Mouse (Mus musculus) spleen, postnatal 14 days (tissue): ENCODE data around the gene Adamts18.
"Not testable (repeated sequence)": the region's sequence is repeated elsewhere in the genome, so short reads cannot be mapped to it uniquely, and the experiment has no call there.

Experiments used
- DNase-seq, 2 experiments: peaks; one replicate each; pipeline ENCODE4 v3.0.0; 2021 to 2022; ENCODE audit warnings: low spot score in 2 of 2

Adamts18 gene

GRCm38 (mm10) chr8:113838211-113838610, 10.3 kb downstream of the Adamts18 start:
- DNase-seq = no peak

- DNase-seq = no peak
These were observed 11.0 kb downstream of the Adamts18 start for GRCm38 (mm10) chr8:113837570-113837915.

GRCm38 (mm10) chr8:113836892-113837569, 11.5 kb downstream of the Adamts18 start:
- no peak for DNase-seq

GRCm38 (mm10) chr8:113833644-113834043, 14.9 kb downstream of the Adamts18 start:
- DNase-seq = no peak

DNA sequence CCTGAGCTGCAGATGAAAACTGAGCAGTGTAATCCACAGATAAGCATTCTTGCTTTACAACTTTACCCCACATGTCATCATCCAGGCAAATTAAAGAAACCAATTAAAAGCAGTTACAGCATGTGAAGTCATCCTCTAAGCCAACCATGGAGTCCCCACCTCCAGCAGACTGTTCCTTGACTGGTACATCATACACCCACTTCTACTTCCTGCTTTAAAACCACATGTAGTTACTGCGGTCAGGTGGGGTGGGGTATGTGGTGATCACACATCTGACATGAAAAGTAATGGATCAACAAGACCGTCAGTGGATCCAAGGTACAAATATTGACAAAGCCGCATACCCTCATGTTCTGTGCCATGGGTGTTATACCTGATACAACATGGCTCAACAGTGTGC, 21.3 kb downstream of the Adamts18 start:
- DNase-seq = no peak

DNA sequence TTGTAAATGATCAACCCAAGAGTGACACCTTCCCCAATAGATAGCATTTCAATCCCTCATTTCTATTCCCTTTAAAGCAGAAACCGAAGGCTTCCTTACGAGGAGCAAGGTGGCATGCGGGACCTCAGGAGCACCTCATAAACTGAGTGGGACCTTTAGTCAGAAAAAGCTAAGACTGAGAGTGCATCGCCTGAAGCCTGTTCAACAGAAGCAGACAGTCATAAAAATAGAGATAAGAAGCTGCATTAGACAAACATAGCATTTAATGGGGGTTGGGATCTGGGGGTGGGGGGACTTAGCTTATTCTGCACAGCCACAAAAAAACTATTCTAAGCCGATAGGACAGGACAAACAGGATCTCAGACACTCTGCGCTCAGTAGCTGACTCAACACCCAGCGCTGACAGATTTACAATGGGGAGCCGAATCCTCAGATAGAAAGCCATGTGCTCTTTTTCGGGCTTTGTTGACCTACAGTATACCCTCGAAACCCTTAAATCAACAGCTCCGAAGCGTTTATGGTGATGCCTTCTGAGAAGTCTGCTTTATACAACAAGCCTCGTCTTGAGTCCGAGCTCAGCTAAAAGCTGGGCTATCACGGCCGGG, 27.5 kb downstream of the Adamts18 start:
- no peak for DNase-seq

- no peak for DNase-seq
These were observed 34.6 kb downstream of the Adamts18 start for GRCm38 (mm10) chr8:113813966-113814365.

GRCm38 (mm10) chr8:113811521-113811920, 37.0 kb downstream of the Adamts18 start:
- DNase-seq = no peak

DNA sequence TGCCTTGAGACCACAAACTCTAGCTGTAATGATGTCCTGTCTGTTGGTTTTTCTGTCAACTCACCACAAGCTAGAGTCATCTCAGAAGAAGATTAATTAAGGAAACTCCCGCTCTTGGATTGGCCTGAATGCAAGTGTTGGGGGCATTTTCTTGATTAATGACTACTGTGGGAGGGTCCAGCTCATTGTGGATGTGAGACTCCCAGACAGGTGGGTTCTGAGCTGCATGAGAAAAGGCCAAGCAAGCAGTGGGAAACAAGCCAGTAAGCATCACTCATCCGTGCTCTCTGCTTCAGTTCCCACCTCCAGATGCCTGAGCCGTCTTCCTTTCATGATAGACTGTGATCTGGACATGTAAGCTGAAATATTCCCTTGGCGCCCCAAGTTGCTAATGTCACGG, 38.6 kb downstream of the Adamts18 start:
- DNase-seq = no peak

DNA sequence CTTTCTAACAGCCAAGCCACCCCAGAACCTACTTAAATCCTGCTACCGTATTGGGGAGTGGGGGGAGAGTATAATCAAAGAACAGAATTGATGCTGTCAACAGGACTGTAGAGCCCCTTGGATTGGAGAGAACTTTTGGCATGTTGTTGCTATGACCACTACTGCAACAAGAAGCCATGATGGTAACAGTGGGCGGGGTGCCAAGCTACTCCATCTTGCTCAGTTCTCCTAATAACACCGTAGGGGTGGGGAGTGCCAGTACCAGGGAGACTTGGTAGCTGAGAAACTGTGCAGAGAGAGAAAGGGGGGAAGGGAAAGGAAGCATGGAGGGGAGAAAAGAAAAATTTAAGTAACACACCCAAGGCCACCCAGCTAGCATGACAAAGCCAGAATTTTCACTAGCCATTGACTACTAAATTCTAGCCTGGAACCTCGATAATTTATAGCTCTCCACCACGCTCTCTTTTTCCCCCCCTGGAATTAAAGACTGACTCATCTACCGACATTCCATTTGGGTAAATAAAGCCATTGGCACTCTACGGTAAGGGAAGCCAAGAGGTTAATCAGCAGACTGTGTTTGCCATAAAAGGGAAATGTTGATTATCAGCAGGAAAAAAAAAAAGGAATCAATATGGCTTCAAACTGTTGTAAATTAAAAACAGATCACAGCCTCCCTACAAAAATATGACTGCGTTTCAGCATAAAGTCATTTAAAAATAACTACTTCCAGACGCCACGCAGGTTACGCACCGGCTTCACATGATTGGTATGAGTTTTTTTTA, 44.5 kb downstream of the Adamts18 start:
- DNase-seq = no peak

DNA sequence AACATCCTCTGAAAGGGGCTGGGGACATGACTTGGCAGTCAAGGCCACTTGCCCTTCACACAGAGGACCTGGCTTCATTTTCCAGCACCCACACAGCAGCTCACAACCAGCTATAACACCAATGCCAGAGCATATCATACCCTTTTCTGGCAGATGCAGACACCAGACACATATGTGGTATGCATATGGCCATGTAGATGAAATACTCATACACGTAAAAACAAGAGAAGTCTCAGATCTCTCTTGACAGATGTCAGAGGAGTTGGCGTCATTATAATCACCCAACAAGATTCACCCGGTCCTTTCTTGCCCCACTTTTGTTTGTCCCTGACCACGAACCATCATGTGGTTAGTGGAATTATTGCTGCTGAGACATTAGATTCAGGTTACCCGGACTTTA, 47.0 kb downstream of the Adamts18 start:
- DNase-seq = no peak

- DNase-seq = not testable (repeated sequence)
These were observed 48.0 kb downstream of the Adamts18 start for GRCm38 (mm10) chr8:113800556-113800955.

- DNase-seq = no peak
These were observed 49.0 kb downstream of the Adamts18 start for GRCm38 (mm10) chr8:113799550-113799949.

DNA sequence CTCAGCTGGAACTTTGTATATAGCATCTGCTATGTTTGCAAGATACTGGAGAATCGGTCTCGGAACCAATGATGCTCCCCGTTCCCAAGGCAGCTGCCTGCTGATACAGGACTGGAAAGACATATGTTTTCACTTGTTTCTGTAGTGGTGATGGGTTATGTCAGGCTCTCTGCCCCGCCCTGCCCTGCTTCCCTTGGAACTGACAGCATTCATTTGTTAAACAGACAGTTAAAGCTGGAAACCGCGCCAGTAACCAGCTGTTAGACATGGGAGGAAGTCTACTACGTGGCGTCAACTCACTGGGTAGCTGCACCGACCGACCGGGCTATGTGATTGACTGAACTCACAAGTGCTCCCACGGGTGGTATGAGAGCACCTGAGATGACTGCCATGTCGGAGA, 56.7 kb downstream of the Adamts18 start:
- DNase-seq = no peak

- DNase-seq = no peak
These were observed 57.5 kb downstream of the Adamts18 start for GRCm38 (mm10) chr8:113791061-113791460.

DNA sequence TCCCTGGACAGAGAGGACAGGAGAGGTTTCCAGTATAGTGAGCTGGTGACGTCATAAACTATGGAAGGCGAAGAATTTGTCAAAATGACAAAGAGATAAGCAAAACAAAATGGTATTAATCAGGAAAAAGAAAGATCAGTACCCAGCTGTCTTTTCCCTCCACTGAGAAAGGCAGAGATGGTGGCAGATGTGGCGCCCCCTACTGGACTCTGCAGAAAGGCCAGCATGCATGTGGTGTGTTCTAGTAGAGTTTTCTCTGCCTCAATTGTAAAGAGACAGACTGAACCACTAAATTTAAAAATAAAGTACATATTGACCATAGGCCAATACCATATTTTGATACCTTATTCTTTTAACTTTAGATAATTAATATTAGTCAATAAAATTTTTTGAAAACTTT, 64.8 kb downstream of the Adamts18 start:
- DNase-seq = no peak

- DNase-seq = no peak
These were observed 67.0 kb downstream of the Adamts18 start for GRCm38 (mm10) chr8:113781554-113781953.

DNA sequence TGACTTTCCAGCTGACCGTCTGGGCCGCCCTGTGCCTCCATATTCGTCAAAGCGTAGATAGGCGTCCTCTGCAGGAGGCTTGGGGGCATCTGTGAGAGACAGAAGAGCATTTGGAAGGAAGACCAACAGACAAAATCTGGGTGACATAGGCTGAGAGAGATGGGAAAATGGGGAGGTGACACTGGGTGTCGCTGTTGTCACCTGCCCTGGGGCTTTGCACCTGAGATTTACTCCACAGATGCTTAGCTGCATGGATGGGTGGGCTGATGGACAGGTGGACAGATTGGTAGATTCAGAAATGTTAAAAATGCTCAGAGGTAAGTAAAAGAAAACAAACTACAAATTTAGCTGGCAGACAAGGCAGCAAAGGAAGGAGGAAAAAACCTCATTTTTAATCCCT, 73.2 kb downstream of the Adamts18 start:
- no peak for DNase-seq

DNA sequence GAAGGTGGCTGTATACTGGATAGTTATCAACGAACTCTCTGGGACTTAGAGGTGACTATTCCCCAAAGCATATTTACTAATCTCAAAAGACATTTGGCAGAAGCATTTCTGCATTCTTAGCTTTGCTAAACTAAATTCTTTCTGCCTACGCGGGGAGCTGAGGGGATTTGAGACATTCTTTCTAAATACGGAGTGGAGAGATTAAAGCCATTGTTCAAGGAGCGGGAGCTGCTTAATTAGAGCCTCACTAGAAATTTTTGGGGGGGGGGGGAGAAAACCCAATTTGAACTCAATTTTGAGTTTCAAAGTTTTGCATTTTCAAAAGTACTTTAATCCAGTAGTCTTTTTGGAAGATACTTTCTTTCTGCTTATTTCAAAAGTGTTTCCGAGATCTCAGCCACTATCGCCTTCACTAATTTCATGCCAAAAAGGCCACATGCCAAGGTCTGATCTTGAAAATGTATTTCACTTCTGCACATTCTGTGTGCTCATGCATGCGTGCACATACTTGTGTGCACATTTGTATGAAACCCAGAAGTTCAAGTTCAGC, 79.6 kb downstream of the Adamts18 start:
- no peak for DNase-seq

DNA sequence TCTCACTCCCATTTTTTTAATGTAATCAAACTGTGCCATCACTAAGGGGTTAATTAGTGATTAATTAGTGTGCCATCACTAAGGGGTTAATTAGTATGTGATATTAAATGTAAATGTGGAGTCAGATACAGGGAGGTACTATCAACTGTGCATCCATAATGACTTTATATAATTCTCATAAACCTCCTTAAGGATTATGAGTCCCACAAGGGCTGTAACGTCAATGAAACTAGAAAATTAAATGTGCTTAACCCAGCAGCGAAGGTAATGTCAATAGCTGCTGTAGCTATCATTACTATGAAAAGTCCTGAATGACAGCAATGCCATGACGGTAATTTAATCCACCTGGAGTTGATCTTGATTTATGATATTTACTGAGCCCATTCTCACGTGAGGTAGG, 83.4 kb downstream of the Adamts18 start:
- no peak for DNase-seq

DNA sequence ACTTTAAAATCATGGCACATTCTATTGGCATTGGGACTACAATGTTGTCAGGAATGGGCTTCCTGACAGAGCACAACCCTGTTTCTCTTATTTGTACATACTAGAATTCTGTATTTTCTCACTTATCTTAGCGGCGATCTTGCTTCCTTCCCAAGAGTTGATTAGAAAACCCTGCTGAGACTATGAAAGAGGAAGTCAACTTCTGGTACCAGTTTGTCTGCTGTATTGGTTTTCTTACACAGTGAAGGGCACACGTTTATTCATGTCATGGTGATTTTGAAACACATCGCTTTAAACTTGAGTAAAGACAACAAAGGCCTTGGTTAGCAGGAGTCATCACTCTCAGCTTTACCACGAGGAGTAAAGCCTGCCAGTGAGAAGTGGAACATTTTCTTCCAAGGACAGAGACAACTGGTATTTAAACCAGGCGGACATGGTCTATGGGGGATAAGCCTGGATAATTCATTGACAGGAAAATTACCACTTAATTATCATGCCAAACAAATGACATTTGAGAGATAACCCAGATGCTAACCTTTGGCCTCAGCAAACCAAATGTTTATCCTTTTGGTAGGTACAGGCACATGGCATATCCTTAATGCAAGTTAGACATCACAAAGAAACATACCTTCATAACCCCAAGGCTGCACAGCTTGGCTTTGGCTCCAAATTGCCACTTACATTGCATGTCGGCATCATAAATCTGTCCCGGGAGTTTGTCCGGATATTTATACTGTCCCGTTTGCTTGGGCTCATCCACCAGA, 84.8 kb downstream of the Adamts18 start:
- DNase-seq = no peak

DNA sequence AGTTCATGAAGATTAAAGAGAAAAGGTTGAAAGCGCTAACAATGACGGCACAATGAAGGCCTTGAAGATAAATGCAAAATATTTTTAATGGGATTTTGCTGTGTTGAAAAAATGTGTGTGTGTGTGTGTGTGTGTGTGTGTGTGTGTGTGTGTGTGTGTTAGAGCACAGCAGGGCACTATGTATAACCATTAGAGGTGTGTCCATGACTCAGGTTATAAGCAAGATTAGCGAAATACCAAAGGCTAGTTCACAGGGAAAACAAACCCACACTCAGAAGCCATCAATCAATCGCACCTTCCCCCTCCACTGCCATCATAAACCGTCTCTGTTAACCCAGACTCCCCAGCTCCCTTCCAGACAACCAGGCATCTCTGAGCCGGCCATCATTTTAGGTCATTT, 86.4 kb downstream of the Adamts18 start:
- no peak for DNase-seq
